Mouse (Mus musculus): Measurements from ENCODE around the gene Zfp771.

Zfp771 gene

DNA sequence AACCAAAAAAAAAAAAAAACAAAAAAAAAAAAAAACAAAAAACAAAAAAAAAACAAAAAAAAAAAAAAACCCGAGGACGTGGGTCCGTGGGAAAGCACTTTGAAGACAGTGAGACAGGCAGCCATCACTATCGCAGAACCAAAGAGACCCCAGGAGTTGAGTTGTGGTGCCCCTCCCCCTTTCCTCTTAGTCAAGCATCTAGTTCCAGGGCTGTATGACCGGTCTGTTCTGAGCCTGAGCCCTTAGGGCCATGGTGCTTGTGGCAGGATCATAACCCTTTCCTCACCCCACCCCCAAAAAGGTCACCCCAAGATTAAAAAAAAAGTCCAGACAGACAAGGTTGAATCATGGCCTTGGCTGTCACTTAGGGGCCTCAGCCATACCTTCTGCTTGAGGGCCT is 27.8 kb upstream of the Zfp771 start:
- in situ Hi-C loops (cut with MboI; ENCODE audit: low pct_unique_long_range_greater_than_20kb in 1 of 2, low sequenced_read_pairs in 2 of 2, unreplicated experiment in 1 of 2), result no loop called here

- in situ Hi-C loops (cut with MboI; ENCODE audit: low pct_unique_long_range_greater_than_20kb in 1 of 2, low sequenced_read_pairs in 2 of 2, unreplicated experiment in 1 of 2), result no loop called here
Measured at GRCm38 (mm10) chr7:127217475-127217874, 26.6 kb upstream of the Zfp771 start.

- in situ Hi-C loops (cut with MboI; ENCODE audit: low pct_unique_long_range_greater_than_20kb in 1 of 2, low sequenced_read_pairs in 2 of 2, unreplicated experiment in 1 of 2), result no loop called here
Measured at GRCm38 (mm10) chr7:127217901-127218642, 26.0 kb upstream of the Zfp771 start.

DNA sequence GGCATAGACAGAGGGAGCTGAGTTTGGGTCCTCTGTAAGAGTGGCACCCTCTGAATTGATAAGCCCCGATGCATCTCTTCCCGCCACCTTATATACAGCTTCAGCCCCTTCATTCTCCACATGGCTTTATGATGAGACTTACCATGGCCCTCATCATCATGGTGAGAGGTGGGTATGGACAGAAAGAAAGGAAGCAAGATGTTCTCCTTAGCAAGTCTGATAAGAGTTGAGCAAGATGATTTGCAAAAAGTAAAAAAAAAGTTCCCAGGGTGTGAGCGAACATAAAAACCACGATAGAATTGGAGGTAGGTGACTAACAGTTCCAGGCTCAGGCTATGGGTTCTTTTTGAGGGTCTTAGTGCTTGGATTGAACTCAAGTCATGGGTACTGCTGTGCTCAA is 25.4 kb upstream of the Zfp771 start:
- in situ Hi-C loops (cut with MboI; ENCODE audit: low pct_unique_long_range_greater_than_20kb in 1 of 2, low sequenced_read_pairs in 2 of 2, unreplicated experiment in 1 of 2), result no loop called here

GRCm38 (mm10) chr7:127220440-127220839 is 23.6 kb upstream of the Zfp771 start:
- in situ Hi-C loops (cut with MboI; ENCODE audit: low pct_unique_long_range_greater_than_20kb in 1 of 2, low sequenced_read_pairs in 2 of 2, unreplicated experiment in 1 of 2), result no loop called here

DNA sequence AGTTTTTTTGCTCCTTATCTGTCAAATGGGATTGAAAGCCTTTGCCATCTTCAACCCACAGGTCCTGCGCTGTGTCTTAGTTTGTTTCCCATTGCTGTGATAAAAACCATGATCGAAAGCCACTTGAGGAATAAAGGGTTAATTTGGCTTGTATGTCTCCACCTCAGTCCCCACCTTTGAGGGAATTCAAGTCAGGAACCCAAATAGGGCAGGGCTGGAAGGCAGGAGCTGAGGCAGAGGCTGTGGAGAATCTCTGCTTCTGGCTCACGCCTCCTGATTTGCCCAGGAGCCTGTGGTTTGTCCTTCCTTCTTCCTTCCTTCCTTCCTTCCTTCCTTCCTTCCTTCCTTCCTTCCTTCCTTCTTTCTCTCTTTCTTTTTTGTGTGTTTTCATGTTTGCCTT is 21.0 kb upstream of the Zfp771 start:
- in situ Hi-C loops (cut with MboI; ENCODE audit: low pct_unique_long_range_greater_than_20kb in 1 of 2, low sequenced_read_pairs in 2 of 2, unreplicated experiment in 1 of 2), result no loop called here

DNA sequence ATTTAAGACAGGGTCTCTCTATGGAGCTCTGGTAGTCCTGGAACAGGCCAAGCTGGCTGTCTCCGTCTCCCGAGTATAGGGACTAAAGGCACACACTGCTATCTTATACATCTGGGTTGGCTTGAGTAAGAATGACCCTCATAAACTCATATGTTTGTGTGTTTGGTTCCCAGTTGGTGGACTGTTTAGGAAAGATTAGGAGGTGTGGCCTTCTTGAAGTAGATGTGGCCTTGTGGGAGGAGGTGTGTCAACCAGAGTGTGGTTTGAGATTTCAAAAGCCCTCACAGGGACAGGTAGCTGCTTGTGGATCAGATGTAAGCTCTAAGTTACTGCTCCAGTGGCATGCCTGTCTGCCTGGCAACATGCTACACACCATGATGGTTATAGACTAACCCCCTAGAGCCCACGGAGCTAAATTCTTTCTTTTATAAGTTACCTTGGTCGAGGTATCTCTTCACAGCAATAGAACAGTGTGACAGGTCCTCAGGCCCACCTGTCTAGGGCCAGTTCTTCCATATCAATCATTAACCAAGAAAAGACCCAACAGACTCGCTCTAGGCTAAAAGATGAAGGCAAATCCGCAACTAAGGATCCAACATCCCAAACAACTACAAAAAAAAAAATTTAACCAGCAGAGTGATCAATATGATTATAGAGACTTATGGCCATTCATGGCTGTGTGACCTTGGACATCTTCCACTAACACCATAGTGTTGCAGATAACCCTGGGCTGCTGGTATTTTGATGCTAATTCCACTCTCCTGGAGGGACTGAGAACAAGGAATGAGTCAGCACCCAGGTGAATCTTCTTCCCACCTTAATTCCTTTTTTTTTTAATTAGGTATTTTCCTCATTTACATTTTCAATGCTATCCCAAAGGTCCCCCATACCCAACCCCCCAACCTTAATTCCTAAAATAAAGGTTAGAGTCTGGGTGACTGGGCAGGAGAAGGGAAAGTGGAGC is 20.3 kb upstream of the Zfp771 start:
- in situ Hi-C loops (cut with MboI; ENCODE audit: low pct_unique_long_range_greater_than_20kb in 1 of 2, low sequenced_read_pairs in 2 of 2, unreplicated experiment in 1 of 2), result no loop called here

GRCm38 (mm10) chr7:127224616-127225015 is 19.5 kb upstream of the Zfp771 start:
- in situ Hi-C loops (cut with MboI; ENCODE audit: low pct_unique_long_range_greater_than_20kb in 1 of 2, low sequenced_read_pairs in 2 of 2, unreplicated experiment in 1 of 2), result no loop called here

DNA sequence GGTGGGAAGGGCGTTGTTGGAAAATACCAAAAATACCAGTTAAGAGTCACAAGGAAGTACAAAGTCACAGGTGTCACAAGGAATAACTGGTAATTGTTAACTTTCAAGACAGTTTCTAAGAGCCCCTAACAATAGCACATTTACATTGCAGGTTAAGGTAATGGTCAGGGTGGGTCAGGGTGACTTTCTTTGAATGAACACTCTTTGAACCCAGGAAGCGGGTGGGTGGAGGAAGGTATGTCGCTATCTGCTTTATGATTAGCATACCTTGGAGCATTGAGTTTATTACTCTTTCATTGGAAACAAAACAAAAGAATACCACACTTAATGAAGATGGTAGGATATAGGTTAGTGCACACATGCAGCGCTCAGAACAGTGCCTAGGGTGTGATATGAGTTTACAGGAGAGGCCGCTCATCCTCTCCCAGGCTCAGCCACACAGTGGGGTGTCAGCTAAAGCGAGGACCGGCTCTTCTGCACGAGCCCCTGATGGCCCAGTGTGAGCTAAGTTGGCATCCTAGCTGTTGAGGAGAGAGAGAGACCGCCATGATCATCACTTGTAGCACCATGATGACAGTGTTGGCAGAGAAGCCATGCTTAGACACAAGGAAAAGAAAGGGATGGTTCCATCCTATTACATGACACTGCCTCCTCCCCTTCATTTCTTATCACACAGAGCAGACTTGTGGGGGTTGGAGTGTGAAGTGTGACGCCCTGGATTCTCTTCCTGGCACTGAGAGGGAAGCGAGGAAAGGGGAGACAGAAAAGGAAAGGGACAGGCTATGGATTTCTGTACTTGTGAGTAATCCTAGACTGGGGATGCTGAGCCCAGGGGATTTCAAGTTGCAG is 18.7 kb upstream of the Zfp771 start:
- in situ Hi-C loops (cut with MboI; ENCODE audit: low pct_unique_long_range_greater_than_20kb in 1 of 2, low sequenced_read_pairs in 2 of 2, unreplicated experiment in 1 of 2), result no loop called here

GRCm38 (mm10) chr7:127228615-127229303 is 15.3 kb upstream of the Zfp771 start:
- in situ Hi-C loops (cut with MboI; ENCODE audit: low pct_unique_long_range_greater_than_20kb in 1 of 2, low sequenced_read_pairs in 2 of 2, unreplicated experiment in 1 of 2), result no loop called here

GRCm38 (mm10) chr7:127231376-127231775 is 12.7 kb upstream of the Zfp771 start:
- in situ Hi-C loops (cut with MboI; ENCODE audit: low pct_unique_long_range_greater_than_20kb in 1 of 2, low sequenced_read_pairs in 2 of 2, unreplicated experiment in 1 of 2), result no loop called here

GRCm38 (mm10) chr7:127231826-127232621 is 12.1 kb upstream of the Zfp771 start:
- in situ Hi-C loops (cut with MboI; ENCODE audit: low pct_unique_long_range_greater_than_20kb in 1 of 2, low sequenced_read_pairs in 2 of 2, unreplicated experiment in 1 of 2), result no loop called here

- in situ Hi-C loops (cut with MboI; ENCODE audit: low pct_unique_long_range_greater_than_20kb in 1 of 2, low sequenced_read_pairs in 2 of 2, unreplicated experiment in 1 of 2), result no loop called here
Measured at GRCm38 (mm10) chr7:127232622-127233367, 11.3 kb upstream of the Zfp771 start, which contains the start of the genes Zfp553 and Sept1. TSS of gene Zfp553 (plus strand) at chr7:127233061. TSS of gene Sept1 (minus strand) at chr7:127233130.

DNA sequence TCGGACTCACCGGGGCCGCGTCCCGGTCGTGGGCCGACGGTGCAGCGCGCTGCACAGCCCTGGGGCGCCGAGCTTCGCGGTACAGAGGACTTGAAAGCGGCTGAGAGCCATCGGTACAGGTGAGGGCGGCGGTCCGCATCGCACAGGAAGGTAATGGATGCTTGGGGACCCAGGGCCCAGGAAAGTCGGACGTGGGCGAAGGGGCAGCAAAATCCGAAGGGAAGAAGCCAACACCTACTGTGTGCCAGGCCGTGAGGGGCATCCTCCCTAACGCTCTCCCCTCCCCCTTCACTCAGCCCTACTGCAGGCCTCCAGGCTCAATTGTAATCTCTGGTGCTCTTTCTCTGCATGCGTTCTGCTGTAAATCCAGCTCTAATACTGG is 10.7 kb upstream of the Zfp771 start:
- in situ Hi-C loops (cut with MboI; ENCODE audit: low pct_unique_long_range_greater_than_20kb in 1 of 2, low sequenced_read_pairs in 2 of 2, unreplicated experiment in 1 of 2), result no loop called here

- in situ Hi-C loops (cut with MboI; ENCODE audit: low pct_unique_long_range_greater_than_20kb in 1 of 2, low sequenced_read_pairs in 2 of 2, unreplicated experiment in 1 of 2), result no loop called here
Measured at GRCm38 (mm10) chr7:127233765-127234164, 10.3 kb upstream of the Zfp771 start.

DNA sequence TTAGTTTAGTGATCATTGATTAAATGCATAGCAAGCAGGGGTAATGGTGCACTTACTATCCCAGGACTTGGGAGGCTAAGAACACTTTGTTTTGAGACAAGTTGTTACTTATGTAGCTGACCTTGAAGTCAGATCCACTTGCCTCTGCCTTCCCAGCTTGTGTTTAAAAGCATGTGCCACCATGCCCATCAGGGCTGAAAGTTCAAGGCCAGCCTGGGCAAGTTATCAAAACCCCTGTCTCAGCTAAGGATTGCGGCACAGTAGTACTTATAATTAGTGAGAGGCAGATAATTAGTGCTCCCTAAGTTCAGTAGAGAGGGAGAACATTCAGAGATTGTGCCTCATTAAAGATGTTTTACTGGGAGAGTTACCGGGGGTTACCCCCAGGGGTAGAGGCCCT is 9.3 kb upstream of the Zfp771 start:
- in situ Hi-C loops (cut with MboI; ENCODE audit: low pct_unique_long_range_greater_than_20kb in 1 of 2, low sequenced_read_pairs in 2 of 2, unreplicated experiment in 1 of 2), result no loop called here

DNA sequence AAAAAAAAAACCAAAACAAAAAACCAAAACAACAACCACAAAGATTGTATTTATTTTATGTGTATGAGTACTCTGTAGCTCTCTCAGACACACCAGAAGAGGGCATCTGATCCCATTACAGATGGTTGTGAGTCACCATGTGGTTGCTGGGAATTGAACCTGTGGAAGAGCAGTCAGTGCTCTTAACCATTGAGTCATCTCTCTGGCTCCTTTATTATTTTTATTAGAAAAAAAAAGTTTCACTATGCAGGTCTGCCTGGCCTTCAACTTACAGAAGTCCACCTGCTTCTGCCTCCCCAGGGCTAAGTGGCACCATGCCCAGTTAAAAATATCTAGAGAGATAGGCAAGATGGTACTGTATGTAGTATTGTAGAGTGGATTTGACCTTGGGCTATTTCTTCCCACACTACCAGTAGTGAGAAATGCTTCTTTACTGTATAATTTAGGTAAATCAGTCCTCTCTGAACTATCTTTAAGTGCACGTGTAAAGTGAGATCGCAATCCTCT is 660 bp upstream of the Zfp771 start:
- in situ Hi-C loops (cut with MboI; ENCODE audit: low pct_unique_long_range_greater_than_20kb in 1 of 2, low sequenced_read_pairs in 2 of 2, unreplicated experiment in 1 of 2), result no loop called here

Measured in mouse embryonic stem cell (cell line).